Mouse (Mus musculus) brain, embryonic 14.5 days (tissue): Measurements from ENCODE around the gene D130052B06Rik.

Experiments
- CTCF ChIP-seq: fragments of 200-500 bp; IDR thresholded peaks from 2 replicates; pipeline ENCODE4 v1.5.1; 2012; ENCODE audit warnings: inconsistent platforms, mild to moderate bottlenecking, moderate library complexity, borderline replicate concordance; ENCODE audit not compliant: insufficient read depth, insufficient read length; ENCODE audit errors: extremely low read depth
- POLR2A ChIP-seq: fragments of 200-500 bp; IDR thresholded peaks from 2 replicates; pipeline ENCODE4 v1.6.1; 2012; ENCODE audit warnings: mild to moderate bottlenecking, inconsistent platforms, borderline replicate concordance; ENCODE audit not compliant: poor library complexity, insufficient read depth, insufficient read length, severe bottlenecking; ENCODE audit errors: extremely low read depth

- TF ChIP-seq CTCF = peak; percentile 33; the same call in 1 of the 2 replicates
- no peak for TF ChIP-seq POLR2A
These were observed 28.7 kb upstream of the D130052B06Rik start for GRCm38 (mm10) chr11:33570413-33570812.
